Mouse (Mus musculus) gonadal fat pad, adult 2 months (tissue): ENCODE measurements around the gene Scamp3. TPM values are rescaled to one million over a fixed set of nuclear protein-coding genes. Genes with fewer than 3 reads are reported as not detected.
"Not testable (repeated sequence)": the region's sequence is repeated elsewhere in the genome, so short reads cannot be mapped to it uniquely, and the experiment has no call there.

Source experiments
- DNase-seq: peaks from one replicate; pipeline ENCODE4 v3.0.0-alpha.2; 2012; ENCODE audit warnings: low read depth
- polyA plus RNA-seq: library from polyadenylated mRNA; depleted of rRNA; stranded (reverse); fragments of >200 nt; gene quantifications from 2 replicates; pipeline ENCODE4 v1.2.3, GENCODE M21; 2012

The Scamp3 gene
- polyA plus RNA-seq, 1 experiment: 120 TPM

DNA sequence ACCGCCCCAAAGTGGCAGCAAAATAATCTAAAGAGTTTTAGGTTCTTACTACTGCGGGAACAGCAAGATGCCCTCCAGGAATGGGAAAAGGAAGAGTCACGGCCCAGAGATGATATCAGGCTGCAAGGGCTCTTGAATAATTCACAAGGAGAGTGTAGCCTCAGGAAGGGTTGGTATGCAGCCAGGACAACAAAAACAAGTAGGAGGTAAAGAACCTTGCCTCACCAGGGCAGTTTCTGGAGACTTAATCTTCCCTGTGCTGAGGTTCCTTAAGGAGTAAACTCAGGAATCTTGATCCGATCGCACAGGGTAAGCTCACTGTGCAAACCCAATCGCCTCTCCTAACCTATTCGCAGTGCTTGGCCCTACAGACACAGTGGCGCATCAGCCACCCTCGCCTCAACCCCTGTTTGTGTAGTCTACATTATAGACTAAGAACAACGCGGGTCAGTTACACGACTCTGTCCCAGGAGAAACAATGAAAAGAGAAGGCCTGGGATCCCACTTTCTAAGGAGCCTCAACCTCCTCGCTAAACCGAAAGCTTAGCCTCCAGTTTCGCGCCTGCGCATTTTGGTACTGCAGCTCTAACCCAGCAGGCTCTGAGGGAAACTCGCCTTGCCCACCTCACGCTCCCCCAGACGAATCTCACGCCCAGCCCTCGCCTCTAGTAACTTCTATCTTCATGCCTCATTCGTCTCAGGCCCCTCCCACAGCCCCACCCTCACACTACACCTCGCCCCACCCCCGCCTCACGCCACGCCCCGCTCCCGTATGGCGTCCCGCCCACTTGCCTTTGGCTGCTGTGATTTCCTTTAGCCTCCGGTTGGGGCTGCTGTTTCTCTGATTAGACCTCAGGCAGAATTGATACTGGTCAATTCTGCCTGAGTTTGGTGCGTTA is 19.0 kb downstream of the Scamp3 start:
- DNase-seq: peak; percentile 75

DNA sequence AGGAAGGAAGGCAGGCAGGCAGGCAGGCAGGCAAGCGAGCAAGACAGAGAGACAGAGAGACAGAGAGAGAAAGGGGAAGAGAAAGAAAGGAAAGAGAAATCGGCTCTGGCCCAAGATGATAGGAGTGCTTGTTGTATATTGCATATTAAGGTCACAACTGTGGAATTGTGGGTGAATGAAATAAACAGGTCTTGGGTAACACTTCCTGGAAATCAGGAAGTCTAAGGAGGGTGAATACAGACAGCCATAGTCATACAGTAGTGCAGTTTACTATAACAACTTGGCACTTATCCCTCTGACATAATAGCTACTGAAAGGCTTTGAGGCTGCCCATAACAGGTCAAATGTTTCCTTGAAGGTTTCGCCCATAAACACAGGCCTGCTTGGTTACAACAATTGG is 22.6 kb downstream of the Scamp3 start:
- DNase-seq: no peak

DNA sequence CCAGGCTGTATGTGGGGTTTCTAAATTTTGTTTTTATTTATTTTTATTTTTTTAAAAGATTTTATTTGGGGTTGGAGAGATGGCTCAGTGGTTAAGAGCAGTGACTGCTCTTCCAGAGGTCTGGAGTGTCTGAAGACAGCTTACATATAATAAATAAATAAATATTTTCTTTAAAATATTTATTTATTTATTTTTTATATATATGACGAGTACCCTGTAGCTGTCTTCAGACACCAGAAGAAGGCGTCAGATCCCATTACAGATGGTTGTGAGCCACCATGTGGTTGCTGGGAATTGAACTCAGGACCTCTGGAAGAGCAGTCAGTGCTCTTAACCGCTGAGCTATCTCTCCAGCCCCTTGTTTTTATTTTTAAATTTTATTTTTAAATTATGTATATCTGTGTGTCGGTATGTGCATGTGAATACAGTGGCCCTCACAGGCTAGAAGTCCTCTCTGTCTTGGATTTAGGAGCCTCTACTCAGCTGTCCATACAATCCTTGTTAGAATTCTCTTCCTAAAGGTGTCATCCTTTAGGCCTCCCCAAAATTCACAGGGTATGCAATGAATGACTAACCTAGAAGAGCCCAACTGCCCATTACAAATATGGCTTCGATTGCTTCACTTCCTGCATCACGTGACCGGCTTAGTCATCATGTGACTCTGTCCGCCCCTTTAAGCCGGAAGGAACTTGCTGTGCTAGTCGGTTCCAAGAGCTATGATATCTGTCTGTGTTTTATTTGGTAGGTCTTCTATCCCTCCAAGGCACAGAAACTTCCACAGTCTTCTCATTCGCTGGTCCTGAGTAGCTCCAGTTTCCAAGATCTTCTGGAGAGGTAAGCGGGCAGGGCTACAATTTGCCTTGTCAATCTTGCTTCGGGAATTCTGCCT is 25.2 kb downstream of the Scamp3 start, which contains the start of gene Gba:
TSS of gene Gba (plus strand) at position 676 of the 889 bp plus-strand sequence.
- DNase-seq: peak; percentile 75

DNA sequence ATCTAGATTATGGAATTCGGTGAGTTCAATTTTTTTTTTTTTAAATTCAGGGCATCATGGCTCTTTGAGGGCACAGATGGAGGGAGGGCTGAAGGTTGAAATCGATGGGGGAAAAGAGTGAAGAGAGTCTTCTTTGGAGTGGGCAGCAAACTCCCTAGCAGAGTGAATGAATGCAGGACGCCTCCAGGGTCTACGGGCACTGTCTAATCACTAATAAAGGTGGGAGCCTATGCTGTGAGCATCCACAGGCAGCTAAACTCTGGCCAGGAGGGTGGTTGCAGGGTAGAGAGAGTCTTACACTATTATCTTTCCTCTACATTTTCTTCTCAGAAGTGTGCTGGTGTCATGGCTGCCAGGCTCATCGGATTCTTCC is 25.9 kb downstream of the Scamp3 start:
- DNase-seq: no peak

DNA sequence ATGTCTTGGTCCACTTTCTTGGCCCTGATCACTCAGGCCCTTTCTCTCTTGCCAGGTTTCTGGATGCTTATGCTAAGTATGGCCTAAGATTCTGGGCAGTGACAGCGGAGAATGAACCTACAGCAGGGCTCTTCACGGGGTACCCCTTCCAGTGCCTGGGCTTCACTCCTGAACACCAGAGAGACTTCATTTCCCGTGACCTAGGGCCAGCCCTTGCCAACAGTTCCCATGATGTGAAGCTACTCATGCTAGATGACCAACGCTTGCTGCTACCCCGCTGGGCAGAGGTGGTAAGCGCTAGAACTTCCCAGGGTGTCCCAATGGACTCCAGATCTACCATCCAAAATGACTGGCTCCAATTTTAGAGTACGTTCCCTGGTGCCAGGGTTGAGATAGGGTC is 28.8 kb downstream of the Scamp3 start:
- no peak for DNase-seq

DNA sequence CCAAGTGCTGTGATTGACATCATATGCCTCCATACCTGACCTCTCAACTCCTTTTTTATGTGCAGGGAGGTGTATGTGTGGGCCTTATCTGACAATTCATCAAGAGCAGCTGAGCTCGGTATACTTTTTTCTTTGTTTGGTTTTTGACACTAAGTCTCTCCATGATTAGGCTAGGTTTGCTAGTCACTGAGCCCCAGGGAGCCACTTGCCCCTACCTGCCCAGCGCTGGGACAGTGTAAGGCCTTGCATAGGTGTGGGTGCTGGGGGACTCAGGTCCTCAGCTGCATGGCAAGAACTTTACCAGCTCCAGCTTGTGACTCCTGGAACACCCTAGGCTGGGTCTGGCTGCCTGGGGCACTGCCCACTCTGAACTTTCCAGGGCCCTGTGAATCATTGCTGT is 29.4 kb downstream of the Scamp3 start:
- peak; percentile 91 for DNase-seq

DNA sequence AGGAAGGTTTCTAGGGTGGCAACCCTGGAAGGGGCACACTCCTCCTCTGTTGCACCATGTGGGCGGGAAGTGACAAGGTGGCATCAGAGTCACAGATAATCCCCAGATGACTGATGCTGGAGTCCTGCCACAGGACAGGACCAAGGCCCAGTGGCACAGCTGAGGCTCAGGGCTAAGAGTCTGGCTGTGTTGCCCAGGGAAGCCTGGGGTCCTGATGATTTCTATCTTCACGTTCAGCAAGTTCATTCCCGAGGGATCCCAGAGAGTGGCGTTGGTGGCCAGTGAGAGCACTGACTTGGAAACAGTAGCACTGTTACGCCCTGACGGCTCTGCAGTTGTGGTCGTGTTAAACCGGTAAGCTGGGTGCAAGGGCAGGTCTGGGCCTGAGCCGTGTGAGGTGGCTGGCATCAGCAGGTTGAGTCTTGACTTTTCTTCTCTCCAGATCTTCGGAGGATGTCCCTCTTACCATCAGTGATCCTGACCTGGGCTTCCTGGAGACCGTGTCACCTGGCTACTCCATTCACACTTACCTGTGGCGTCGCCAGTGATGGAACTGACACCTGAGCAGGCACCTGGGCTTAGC is 30.9 kb downstream of the Scamp3 start:
- peak; percentile 84 for DNase-seq

DNA sequence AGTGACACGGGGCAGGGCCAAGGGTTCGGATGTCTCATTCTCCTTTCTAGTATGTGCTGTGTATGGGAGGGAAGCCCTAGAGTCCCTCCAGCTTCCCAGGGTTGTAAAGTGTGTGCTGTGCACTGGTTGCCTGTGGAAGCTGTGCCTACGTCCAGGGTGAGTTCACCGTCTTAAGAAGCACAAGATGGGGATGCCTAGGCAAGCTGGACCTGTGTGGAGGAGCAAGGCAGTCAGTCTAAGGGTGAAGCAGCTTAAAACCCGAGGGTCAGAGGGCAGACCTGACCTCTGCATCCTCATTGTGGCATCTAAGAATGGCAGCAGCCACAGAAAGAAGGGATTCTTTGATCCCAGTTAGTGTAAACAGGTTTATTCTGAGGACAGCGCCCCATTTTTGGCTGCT is 31.5 kb downstream of the Scamp3 start:
- no peak for DNase-seq

DNA sequence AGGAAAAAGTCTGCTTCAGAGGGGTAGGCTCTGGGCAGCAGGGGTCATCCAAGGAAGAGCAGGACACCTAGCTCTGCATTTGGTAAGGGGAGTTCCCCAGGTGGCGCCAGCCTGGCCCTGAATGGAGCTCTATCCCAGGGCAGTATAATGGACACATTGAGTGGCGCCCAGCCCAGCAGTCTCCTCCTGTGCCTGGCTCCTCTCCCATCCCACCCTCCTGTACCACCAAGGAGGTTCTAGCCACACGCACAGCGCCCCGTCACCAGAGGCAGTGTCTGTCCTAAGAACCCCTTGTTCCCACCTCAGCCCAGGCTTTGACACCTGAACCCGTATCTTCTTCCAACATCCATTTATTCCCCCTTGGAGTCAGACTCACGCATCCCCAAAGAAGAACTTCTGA is 32.5 kb downstream of the Scamp3 start:
- DNase-seq: no peak

DNA sequence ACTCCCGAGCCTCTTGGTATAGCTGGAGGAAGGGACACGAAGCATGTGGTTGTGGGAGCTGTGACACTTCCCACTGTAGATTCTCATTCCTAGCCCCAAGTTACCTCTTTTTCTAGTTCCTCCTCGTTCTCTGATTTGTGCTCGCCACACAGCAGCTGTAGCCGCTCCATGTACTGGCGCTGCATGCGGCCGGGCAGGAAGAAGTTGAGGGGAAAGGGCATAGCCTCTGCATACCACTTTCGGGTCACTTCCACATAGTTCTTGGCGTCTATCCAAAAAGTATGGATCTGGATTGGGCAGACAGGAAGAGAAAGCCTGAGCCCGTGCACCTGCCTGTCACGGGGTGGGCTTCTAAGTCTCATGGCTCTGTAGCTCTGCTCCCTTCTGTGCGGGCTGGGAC is 32.9 kb downstream of the Scamp3 start:
- no peak for DNase-seq

DNA sequence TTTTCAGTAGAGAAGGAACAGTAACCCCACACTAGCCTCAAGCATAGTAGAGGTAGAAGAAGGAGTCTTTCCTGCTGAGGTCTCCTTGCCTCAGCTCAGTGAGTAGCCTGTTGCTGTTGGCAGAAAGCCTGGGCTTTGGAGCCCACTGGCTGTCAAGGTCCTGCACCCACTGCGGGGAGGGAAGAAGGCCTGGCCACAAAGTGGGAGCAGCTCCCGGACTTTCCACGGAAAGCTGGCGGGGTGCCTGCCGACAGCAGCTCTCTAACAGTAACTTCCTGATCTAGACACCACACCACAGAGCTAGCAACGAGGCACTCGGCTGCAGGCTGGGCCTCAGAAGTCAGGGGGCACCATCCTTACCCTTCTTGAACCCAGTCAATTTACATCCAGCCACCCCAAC is 33.5 kb downstream of the Scamp3 start:
- no peak for DNase-seq

DNA sequence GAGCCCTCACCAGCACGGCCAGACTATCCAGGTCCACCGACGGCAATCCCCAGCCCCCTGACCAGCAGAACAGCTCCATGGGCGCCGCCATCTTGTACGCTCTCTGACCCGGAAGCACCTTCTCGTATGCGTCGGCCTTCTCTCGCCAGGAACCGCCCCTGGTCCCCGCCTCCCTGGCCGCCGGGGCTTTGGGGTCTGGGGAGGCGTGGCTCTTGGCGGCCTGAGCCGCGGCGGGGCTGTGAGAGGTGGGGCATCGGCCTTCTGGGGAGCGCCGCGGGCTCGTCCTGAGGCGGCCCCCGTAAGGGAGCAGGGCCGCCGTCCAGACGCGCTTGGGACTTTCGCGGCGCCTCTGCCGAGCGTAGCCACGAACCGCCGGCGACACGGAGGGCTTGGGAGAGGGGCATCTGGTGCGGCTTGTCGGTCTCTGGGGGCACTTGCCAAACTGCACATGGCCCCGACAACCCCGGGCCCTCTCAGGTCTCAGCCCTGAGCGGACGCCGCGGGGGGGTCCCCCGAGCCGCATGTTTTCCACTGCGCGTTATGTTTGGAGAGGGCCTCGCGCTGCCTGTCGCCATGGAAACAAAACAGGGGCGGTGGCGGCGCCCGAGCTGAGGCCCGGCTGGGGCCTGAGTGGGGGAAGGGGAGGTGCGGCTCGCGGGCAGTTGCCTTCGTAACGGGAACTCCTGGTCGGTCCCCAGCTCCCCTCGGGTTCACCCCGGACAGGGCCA is 36.7 kb downstream of the Scamp3 start:
- DNase-seq: no peak

DNA sequence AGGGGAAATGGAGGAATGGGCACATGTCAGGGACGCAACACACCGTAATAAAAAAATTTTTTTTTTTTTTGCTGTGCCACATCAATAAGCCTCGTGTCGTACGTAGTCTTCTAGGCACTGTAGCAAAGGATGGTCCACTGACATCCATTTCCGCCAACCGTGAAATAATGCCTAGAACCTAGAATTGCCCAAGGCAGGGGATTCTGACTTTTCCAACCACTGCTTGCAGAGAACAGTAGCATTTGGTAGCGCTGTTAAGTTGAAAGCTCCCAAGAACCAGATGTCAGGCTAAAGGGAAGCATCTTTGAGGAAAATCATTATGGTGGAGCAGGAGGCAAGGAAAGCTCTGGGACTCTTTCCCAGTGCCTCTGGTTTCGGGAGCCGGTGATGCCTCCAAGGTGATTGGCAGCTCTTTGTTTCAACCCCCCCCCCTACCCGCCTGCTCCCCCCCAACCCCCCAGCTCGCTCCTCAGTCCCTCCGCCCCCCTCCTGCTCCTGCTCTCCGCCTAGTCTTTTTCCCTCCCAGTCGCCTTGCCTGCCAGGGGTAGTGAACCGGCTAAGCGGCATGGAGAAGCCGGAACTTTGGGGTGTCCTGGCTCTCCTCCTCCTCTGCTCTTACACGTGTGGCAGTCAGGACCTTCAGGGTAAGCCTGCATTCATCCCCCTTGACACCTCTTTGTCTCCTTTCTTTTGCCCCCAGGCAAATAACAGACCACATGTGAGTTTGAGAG is 37.6 kb downstream of the Scamp3 start, which contains the start of gene Thbs3:
TSS of gene Thbs3 (plus strand) at position 500 of the 731 bp plus-strand sequence.
- no peak for DNase-seq

DNA sequence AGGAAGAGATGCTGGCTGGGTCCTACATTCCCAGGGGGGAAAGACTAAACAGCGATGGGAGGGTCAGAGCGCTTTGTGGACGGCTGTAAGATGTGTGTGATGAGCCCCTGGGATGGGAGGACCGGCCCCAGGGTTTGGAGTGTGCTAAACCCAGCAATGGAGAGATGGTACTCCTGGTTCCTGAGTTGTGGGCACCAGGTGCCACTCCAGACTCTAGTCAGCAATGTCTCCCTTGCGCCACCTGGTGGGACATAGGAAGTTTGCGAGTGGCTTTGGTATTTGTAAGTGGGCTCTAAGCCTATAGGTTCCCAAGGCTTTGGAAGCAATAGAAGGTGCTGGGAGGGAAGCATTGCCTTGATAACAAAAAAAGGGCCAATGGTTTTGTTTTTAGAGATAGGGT is 38.6 kb downstream of the Scamp3 start:
- no peak for DNase-seq

DNA sequence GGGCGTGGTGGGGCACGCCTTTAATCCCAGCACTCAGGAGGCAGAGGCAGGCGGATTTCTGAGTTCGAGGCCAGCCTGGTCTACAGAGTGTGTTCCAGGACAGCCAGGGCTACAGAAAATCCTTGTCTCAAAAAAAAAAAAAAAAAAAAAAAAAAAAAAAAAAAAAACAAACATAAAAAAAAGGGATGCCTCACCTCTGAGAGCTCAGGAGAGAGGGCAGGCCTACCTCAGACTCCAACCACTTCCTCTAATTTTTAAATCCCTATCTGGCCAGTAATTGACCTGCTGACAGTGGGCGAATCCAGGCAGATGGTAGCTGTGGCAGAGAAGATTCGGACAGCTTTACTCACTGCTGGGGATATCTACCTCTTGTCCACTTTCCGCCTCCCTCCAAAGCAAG is 39.1 kb downstream of the Scamp3 start:
- not testable (repeated sequence) for DNase-seq

DNA sequence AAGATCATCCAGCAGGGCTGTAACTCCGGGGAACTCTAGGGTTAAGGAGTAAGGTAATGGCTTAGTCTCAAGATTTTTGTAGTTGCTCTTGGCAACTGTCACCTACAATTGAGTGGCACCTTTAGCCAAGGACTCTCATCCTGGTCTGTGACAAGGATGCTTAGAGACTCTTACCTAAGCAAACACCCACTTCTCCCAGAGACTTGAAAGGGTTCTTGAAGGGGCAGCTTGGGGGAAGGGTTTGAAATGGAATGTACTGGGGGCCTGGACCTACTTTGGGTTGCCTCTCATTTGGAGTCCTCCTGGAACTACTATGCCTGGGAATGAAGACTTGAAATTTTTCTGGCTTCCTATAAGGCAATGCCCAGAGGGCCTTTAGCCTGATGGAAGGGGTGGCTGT is 41.0 kb downstream of the Scamp3 start:
- DNase-seq: no peak

DNA sequence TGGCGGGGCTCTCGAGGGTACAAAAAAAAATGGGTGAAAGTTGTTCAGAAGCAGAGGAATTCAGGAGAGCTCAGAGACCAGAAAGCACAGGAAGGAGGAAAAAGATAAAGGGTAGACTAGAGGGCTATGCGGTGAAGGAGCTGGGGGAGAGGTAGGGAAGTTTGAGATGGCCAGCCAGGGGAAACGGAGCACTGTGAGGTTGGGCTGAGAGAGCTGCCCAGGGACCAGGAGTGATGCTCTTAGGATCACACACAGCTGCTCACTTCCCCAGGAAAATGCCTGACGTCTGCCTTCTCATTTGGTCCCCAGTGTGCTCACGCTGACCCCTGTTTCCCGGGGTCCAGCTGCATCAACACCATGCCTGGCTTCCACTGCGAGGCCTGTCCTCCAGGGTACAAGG is 42.3 kb downstream of the Scamp3 start:
- DNase-seq: no peak

DNA sequence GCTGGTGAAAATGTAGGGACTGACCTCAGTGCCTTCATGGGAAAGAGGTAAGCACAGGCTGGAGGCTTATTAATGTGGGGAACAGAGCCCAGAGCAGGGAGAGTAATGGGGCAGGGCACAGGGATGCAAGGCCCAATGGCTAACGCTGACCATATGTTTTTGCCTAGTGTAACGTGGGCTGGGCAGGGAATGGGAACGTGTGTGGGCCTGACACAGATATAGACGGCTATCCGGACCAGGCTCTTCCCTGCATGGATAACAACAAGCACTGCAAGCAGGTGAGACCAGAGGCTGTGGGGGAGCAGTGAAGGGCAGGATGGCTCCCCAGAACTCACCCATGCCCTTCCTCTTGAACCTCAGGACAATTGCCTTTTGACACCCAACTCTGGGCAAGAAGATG is 43.9 kb downstream of the Scamp3 start:
- no peak for DNase-seq

DNA sequence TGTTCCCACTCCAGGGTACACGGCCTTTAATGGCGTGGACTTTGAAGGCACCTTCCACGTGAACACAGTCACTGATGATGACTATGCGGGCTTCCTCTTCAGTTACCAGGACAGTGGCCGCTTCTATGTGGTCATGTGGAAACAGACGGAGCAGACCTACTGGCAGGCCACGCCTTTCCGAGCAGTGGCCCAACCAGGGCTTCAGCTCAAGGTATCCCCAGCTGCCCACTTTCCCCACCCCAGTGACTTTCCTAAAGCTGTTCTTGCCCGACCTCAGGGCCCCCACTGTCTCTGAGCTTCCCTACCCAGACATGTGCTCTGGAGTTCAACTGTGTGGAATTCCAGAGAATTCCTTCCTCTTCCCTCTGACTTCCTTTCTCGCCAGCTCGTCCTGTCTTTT is 47.5 kb downstream of the Scamp3 start:
- DNase-seq: no peak

DNA sequence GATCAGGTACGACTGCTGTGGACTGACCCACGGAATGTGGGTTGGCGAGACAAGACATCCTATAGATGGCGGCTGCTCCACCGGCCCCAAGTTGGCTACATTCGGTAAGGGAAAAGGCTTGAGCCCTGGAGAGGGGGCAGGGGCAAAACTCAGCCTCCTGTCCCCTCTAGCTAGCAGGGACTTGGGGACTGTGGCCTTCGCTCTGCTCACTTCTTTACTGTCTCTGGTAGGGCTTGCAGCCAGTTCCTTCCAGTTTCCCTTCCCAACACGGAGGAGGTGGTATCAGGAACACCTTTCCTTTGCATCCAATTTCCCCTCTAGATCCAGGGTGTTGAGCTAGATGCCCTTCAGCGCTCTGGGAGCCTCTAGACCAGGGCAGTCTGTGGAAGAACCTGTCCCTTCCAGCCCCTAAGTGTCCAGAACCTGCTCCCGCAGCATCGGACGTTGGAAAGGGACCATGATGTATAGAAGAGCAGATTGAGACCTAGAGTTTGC is 48.1 kb downstream of the Scamp3 start:
- no peak for DNase-seq

DNA sequence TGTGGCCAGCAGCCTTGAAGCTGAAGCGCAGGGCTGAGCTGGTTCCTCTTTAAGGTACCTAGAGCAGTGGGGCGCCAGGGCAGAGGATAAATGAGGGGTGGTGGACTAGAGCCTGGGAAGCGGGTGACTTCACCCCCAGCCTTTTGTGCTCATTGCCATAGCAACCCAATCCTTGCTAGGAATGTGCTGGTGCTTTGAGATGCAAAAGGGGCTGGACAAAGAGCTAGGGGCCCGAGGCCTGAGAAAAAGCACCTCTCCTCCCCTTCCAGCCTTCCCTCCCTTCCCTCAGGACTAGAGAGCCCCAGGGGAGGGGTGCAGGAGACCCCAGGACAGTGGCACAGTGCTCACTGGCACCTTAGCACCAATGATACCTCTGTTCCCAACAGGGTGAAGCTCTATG is 48.6 kb downstream of the Scamp3 start:
- no peak for DNase-seq
